Mouse (Mus musculus) spleen, adult 12 weeks (tissue): Measurements from ENCODE around the gene A230050P20Rik.
"Not testable (repeated sequence)": the region's sequence is repeated elsewhere in the genome, so short reads cannot be mapped to it uniquely, and the experiment has no call there.

ENCODE experiments used
- DNase-seq: peaks from one replicate; pipeline ENCODE4 v3.0.0; 2022; ENCODE audit warnings: low spot score

Gene A230050P20Rik

GRCm38 (mm10) chr9:20868448-20869001 is at the start of gene A230050P20Rik:
A230050P20Rik (plus strand) TSS chr9:20868642.
- DNase-seq = no peak

GRCm38 (mm10) chr9:20820001-20820400 is 48.4 kb upstream of the A230050P20Rik start:
- no peak for DNase-seq

DNA sequence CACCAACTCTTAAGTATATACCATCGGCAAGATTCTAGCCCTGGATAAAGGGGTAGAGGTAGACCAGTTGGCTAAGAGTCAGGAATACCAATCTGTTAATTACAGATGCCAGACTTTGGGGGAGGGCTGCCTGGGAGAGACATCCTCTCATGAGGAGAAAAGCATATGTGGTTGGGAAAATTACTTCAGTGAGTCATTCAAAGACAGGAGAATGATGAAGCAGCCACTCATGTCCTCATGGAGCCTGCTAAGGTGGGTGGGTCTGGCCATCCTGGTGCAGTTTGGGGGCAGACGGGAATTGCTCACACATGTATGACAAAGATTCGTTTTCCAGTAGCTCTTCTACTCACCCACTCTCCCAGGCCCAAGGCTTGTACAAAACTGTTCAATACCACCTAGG is 45.6 kb upstream of the A230050P20Rik start:
- DNase-seq = no peak

GRCm38 (mm10) chr9:20825781-20826180 is 42.7 kb upstream of the A230050P20Rik start:
- no peak for DNase-seq

DNA sequence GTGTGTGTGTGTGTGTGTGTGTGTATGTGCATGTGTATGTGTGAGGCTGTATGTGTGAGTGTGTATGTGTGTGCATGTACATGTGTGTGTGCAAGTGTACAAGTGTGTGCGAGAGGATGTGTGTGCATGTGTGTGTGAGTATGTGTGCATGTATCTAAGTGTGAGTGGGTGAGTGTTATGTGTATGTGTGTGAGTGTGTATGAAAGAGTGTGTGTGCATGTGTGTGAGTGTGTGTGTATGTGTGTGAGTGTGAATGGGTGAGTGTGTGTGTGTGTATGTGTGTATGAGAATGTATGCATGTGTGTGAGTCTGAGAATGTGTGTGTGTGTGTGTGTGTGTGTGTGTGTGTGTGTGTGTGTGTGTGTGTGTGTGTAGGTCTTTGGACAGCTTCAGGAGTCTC is 40.3 kb upstream of the A230050P20Rik start:
- DNase-seq = no peak

GRCm38 (mm10) chr9:20830901-20831643 is 37.4 kb upstream of the A230050P20Rik start:
- DNase-seq = peak; percentile 53

DNA sequence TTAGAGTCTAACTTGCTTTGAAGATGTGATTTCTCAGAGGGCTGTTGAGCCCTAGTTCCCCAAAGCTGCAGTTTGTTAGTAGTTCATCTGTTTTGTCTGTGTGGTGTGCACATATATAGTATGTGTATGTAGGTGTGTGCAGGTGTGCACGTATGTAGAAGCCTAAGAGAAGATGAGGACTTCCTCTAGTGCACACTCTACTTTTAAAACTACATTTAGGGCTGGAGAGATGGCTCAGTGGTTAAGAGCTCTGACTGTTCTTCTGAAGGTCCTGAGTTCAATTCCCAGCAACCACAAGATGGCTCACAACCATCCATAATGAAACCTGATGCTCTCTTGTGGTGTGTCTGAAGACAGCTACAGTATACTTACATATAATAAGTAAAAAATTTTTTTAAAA is 33.6 kb upstream of the A230050P20Rik start:
- no peak for DNase-seq

GRCm38 (mm10) chr9:20835431-20835954 is 32.9 kb upstream of the A230050P20Rik start:
- DNase-seq = not testable (repeated sequence)

- no peak for DNase-seq
Observed at GRCm38 (mm10) chr9:20837184-20837947, 31.1 kb upstream of the A230050P20Rik start.

DNA sequence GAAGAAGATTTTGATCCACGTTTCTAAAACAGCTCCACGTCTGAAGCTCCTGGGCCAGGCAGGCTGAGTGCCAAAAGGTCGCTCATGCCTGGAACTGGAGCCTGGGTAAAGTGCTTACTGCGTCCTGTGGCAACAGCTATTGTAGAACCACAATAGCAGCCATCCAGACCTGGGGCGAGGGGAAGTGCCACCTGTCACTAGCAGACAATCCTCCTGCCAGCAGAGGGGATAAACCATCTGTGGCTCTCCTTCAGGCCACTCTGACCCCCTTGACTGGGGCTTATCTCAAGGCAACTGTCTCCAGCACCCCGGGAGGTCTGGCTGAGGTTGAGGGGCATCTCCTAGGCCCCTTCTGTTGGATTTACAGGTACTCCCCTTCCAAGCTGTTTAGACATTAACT is 29.5 kb upstream of the A230050P20Rik start:
- DNase-seq = no peak

DNA sequence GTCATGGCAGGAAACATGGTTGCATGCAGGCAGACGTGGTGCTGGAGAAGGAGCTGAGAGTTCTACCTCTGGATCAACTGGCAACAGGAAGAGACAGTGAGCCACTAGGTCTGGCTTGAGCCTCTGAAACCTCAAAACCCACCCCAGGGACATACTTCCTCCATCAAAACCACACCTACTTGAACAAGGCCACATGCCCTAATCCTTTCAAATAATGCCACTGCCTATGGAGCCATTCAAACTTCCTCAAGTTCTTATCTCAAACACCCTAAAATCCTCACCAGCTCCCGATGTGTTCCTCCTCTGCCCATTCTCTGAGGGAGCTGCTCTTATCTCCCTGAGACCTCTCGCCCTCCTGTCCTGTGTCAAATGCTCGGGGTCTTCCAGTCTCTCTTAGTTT is 26.2 kb upstream of the A230050P20Rik start:
- DNase-seq = no peak

GRCm38 (mm10) chr9:20842670-20843069 is 25.8 kb upstream of the A230050P20Rik start:
- DNase-seq = no peak

DNA sequence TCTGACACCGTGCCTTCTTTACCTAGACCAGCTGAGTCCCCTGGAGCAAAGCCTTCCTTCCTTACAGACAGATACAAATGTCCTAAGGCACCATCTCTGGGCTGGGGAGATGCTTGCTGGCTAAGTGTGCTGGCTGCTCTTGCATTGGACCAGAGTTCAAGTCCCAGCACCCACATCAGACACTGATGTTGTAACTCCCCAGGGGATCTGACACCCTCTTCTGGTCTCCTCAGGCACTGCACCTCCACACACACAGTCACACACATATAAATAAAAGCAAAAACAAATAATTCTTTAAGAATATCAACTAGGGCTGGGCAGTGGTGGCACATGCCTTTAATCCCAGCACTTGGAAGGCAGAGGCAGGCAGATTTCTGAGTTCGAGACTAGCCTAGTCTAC is 18.3 kb upstream of the A230050P20Rik start:
- no peak for DNase-seq

- peak; percentile 43 for DNase-seq
Observed at GRCm38 (mm10) chr9:20857131-20857530, 11.3 kb upstream of the A230050P20Rik start.

DNA sequence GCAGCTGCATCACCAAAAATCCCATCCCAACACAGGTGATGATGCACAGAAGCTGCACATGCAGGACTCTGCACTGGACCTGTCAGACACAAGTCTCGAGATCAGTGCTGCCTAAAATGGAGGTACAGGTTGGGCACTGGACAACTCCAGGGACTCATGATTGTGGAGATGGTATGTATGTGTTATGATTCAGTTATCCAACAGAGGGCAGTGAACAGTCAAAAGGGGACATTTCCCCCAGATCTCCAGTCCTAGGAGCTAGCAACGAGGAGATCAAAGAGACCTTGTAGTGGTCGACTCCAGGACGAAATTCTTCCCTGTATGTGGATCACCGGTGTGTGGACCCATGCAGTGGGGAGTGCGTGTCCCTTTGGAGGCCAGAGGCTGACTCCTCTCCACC is 8.5 kb upstream of the A230050P20Rik start:
- no peak for DNase-seq

GRCm38 (mm10) chr9:20861821-20862220 is 6.6 kb upstream of the A230050P20Rik start:
- DNase-seq = no peak

DNA sequence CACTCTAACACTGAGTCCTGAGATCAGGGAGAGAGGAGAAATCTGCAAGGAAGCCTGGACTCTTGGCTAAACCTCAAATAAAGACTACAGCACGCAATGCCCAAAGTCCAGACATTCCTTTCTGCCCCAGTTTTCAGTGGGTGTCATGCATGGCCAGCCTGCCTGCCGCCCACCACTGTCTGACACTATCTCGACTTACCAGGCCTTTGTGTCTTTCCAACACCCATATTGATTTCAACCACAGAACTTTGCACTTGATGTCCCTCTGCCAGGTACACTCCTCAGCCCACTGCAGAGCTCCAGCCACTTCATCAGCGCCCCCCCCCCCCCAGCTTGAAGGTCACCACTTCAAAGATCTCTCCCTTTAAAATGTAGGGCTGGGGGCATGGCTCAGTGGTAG is 6.2 kb upstream of the A230050P20Rik start:
- DNase-seq = no peak

- DNase-seq = no peak
Observed at GRCm38 (mm10) chr9:20866879-20867278, 1.6 kb upstream of the A230050P20Rik start.

- no peak for DNase-seq
Observed at GRCm38 (mm10) chr9:20869246-20869645, 804 bp downstream of the A230050P20Rik start.

GRCm38 (mm10) chr9:20870211-20871173 is 2.0 kb downstream of the A230050P20Rik start:
- no peak for DNase-seq

- no peak for DNase-seq
Observed at GRCm38 (mm10) chr9:20872991-20873390, 4.5 kb downstream of the A230050P20Rik start.

GRCm38 (mm10) chr9:20873521-20873920 is 5.1 kb downstream of the A230050P20Rik start:
- no peak for DNase-seq
